Mouse (Mus musculus) heart, embryonic 15.5 days (tissue): ENCODE results near the gene D630023F18Rik. TPM values are rescaled to one million over a fixed set of nuclear protein-coding genes. Genes with fewer than 3 reads are reported as not detected.

Experiments used
- ATAC-seq: fragments of 200-750 bp; cut with Nextera tagmentation; replicated peaks from 2 replicates; pipeline ENCODE4 v1.8.0; 2017; ENCODE audit warnings: low read depth, moderate TSS enrichment; ENCODE audit not compliant: insufficient number of reproducible peaks, insufficient read depth, low FRiP score
- H3K27ac ChIP-seq: fragments of 300-500 bp; sonication (generic); 2 replicates; pipeline ENCODE4 v1.5.1; 2015; ENCODE audit warnings: mild to moderate bottlenecking, inconsistent platforms
- H3K27me3 ChIP-seq: fragments of 300-500 bp; sonication (generic); 2 replicates; pipeline ENCODE4 v1.6.1; 2015; ENCODE audit warnings: inconsistent platforms
- H3K36me3 ChIP-seq: fragments of 300-500 bp; sonication (generic); 2 replicates; pipeline ENCODE4 v1.6.1; 2015; ENCODE audit warnings: mild to moderate bottlenecking, inconsistent platforms
- H3K4me1 ChIP-seq: fragments of 300-500 bp; sonication (generic); replicated peaks from 2 replicates; pipeline ENCODE4 v1.6.1; 2015; ENCODE audit warnings: inconsistent platforms
- H3K4me2 ChIP-seq: fragments of 300-500 bp; sonication (generic); 2 replicates; pipeline ENCODE4 v1.6.1; 2015; ENCODE audit warnings: inconsistent platforms, mild to moderate bottlenecking, moderate library complexity
- H3K4me3 ChIP-seq: fragments of 300-500 bp; sonication (generic); 2 replicates; pipeline ENCODE4 v1.5.1; 2015; ENCODE audit warnings: mild to moderate bottlenecking, inconsistent platforms
- H3K9ac ChIP-seq: fragments of 300-500 bp; sonication (generic); 2 replicates; pipeline ENCODE4 v1.6.1; 2015; ENCODE audit warnings: mild to moderate bottlenecking, inconsistent platforms
- H3K9me3 ChIP-seq: fragments of 300-500 bp; sonication (generic); replicated peaks from 2 replicates; pipeline ENCODE4 v1.6.1; 2016; ENCODE audit warnings: inconsistent platforms
- WGBS: fragments of 180-500 bp; shearing (Covaris S2); methylation state at CpG from one replicate; pipeline ENCODE4 v1.1.7; 2015; ENCODE audit warnings: mixed read lengths; 5-methylcytosine and 5-hydroxymethylcytosine counted together
- polyA plus RNA-seq: library from polyadenylated mRNA; unstranded; fragments of >200 nt; fragmentation: Nextera tagmentation; extraction: Ambion mirVana; gene quantifications from 2 replicates; pipeline ENCODE4 v1.2.1, GENCODE M21; 2015

The D630023F18Rik gene
- polyA plus RNA-seq, 1 experiment from 2014 or later: 0.14 TPM

DNA sequence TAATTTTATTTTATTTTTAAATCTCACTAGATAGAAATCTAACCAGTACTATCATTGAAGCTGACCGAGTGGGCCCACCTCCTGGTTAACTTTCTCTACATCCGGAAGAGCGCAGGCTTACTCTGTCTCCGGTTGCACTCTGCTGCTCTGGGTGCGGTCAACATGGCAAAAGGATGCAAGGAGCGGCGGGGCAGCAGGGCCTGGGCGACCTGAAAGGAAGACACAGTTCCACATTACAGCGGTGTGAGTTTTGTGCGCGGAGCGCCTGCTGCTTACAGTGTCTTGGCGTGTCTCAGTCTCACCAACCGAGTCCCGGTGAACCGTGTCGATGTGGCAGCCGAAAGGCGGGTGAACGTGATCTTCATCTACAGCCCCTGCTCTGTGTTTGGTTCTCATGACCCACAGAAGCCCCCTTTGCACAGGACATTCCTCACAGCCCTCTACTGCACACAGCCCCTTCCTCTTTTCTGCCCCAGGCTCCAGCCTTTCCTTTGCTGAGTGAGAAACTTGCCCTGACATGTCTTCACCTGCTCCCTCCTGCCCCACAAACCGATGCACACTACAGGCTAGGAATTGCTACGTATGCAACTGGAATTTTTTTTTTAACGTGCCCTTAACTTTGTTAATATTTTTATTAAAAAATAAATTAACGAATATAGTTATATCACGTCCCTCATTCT, 13.1 kb downstream of the D630023F18Rik start:
- 67% methylated on average over 25 of the region's 25 CpGs for WGBS
- peaks cover 5% of the 10 kb centered on the region; the same call in 1 of the 2 replicates for H3K4me1 ChIP-seq
- no peak overlapping the region for H3K9ac ChIP-seq
- no peaks in the 10 kb centered on the region for H3K9me3 ChIP-seq
- H3K27me3 ChIP-seq: no peaks in the 10 kb centered on the region
- H3K4me3 ChIP-seq: no peak overlapping the region
- H3K4me2 ChIP-seq: no peak overlapping the region
- H3K36me3 ChIP-seq: no peaks in the 10 kb centered on the region
- no peak for ATAC-seq
- no peak overlapping the region for H3K27ac ChIP-seq

DNA sequence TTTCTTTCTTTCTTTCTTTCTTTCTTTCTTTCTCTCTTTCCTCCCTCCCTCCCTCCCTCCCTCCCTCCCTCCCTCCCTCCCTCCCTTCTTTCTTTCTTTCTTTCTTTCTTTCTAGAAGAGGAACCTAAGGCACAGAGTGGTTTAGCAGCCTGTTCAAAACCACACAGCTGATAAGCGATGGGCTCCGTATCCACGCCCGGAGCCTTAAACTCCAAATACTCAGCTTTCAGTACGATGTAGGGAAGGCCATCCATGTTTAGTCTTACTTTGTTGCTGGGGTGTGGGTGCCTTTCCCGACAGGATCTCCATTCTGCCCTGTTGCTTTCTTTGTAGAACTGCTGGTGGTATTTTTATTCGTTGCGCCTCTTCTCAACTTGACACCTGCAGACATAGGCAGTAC, 13.8 kb downstream of the D630023F18Rik start:
- H3K27me3 ChIP-seq: no peaks in the 10 kb centered on the region
- no peak for ATAC-seq
- H3K9me3 ChIP-seq: no peaks in the 10 kb centered on the region
- H3K4me2 ChIP-seq: no peak overlapping the region
- H3K4me1 ChIP-seq: peaks cover 5% of the 10 kb centered on the region; the same call in 1 of the 2 replicates
- H3K9ac ChIP-seq: no peak overlapping the region
- H3K36me3 ChIP-seq: no peaks in the 10 kb centered on the region
- WGBS: 90% methylated on average over 8 of the region's 8 CpGs
- H3K4me3 ChIP-seq: no peak overlapping the region
- no peak overlapping the region for H3K27ac ChIP-seq

DNA sequence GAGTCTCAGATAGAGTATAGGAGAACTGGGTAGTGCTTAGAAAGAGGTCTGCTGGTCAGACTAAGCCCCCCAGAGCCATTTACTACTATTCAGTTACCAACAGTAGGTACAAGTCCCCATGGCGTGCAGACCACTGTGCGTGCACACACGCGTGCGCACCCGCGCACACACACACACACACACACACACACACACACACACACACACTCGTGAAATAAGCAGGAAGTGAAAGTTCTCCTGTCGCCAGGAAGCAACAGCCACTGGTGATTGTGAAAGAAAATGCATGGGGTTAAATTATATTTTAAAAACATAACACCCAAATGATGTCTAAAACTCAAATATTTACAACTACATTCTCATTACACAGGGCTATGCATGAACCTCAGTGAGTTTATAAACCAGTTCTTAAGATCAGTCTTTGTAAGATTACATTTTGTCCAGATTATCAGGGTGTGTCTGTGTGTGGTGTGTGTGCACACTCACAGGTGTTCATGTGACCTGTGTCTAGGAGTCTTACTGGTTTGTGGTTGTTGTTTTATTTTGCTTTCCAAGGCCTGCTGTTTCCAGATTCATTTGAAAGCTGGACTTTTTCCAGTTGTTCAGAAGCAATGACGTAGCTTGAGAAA, 15.2 kb downstream of the D630023F18Rik start:
- H3K4me3 ChIP-seq: no peak overlapping the region
- no peak overlapping the region for H3K27ac ChIP-seq
- no peak overlapping the region for H3K9ac ChIP-seq
- no peak for ATAC-seq
- no peaks in the 10 kb centered on the region for H3K9me3 ChIP-seq
- no peaks in the 10 kb centered on the region for H3K36me3 ChIP-seq
- H3K27me3 ChIP-seq: no peaks in the 10 kb centered on the region
- no peak overlapping the region for H3K4me2 ChIP-seq
- 0 out of 2 replicates have a peak, but pooled peaks cover 5% of the 10 kb centered on the region for H3K4me1 ChIP-seq
- whole genome bisulfite sequencing: 84% methylated on average over 10 of the region's 10 CpGs

DNA sequence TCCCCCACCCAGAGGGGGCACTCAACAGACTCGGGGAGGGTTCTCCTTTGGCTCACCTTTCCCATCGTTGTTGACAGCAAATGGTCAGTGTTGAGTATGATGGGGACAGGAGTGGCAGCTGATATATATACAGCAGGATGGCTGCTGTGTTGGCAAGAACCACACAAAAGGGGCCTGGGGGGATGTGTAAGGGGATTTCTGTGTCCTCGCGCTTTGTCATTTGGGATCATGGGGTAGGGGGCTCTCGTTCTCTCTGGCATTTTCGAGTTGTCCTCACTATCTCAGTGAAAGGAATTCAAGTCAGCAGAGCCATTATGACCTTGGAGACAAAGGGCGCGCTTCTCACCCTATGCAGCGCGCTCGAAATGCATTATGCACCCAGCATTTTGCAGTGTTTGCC, 19.7 kb downstream of the D630023F18Rik start, which contains the start of gene Cryga:
Gene Cryga (minus strand): TSS at position 101 of the 400 bp plus-strand sequence.
- no peaks in the 10 kb centered on the region for H3K9me3 ChIP-seq
- no peak within 1 kb of the TSS for H3K9ac ChIP-seq
- no peak within 1 kb of the TSS for H3K27ac ChIP-seq
- no peak within 1 kb of the TSS for H3K4me3 ChIP-seq
- H3K27me3 ChIP-seq: no peaks in the 10 kb centered on the region
- ATAC-seq: no peak
- WGBS: 80% methylated on average over 11 of the region's 11 CpGs
- no peak within 1 kb of the TSS for H3K4me2 ChIP-seq
- H3K4me1 ChIP-seq: no peaks in the 10 kb centered on the region
- H3K36me3 ChIP-seq: no peaks in the 10 kb centered on the region

DNA sequence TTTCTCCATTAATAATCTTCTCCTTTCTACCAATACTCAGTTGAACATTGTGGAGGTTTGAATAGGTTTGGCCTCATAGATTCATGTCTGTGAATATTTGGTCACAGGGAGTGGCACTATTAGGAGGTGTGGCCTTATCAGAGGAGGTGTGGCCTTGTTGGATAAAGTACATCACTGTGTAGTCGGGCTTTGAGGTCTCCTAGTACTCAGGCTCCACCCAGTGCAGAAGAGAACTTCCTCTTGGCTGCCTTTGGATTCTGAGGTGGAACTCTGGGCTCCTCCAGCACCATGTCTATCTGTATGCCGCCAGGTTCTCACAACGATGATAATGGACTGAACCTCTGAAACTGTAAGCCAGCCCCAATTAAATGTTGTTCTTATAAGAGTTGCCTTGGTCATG, 26.1 kb downstream of the D630023F18Rik start:
- Histone ChIP-seq H3K27ac (no peak overlapping the region), H3K9me3 (no peaks in the 10 kb centered on the region), H3K4me1 (no peaks in the 10 kb centered on the region), H3K4me3 (no peak overlapping the region), H3K27me3 (no peaks in the 10 kb centered on the region), H3K9ac (no peak overlapping the region), H3K36me3 (no peaks in the 10 kb centered on the region), H3K4me2 (no peak overlapping the region)
- 77% methylated on average over 3 of the region's 3 CpGs for WGBS
- ATAC-seq: no peak

DNA sequence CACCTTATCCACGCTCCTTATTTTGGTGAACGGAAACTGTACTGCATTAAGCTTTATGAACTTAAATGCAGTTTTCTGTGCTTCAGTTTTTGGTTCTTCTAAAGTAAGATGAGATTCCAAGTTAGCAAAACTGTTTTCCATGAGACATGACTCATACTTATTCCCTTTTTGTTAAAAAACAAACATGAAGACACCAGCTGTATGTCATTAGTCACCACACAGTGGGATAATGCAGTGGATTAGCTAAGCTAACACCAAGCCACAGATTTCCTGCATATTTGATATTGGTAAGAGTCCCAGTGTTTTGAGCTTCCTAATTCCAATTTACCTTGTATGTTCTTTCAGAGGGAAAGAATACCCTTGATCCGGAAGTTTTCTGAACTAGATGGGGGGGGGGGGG, 31.4 kb downstream of the D630023F18Rik start:
- H3K27ac ChIP-seq: no peak overlapping the region
- no peaks in the 10 kb centered on the region for H3K36me3 ChIP-seq
- no peak overlapping the region for H3K4me2 ChIP-seq
- H3K27me3 ChIP-seq: no peaks in the 10 kb centered on the region
- no peak overlapping the region for H3K4me3 ChIP-seq
- 89% methylated on average over 3 of the region's 3 CpGs for WGBS
- no peaks in the 10 kb centered on the region for H3K4me1 ChIP-seq
- ATAC-seq: no peak
- no peaks in the 10 kb centered on the region for H3K9me3 ChIP-seq
- H3K9ac ChIP-seq: no peak overlapping the region

DNA sequence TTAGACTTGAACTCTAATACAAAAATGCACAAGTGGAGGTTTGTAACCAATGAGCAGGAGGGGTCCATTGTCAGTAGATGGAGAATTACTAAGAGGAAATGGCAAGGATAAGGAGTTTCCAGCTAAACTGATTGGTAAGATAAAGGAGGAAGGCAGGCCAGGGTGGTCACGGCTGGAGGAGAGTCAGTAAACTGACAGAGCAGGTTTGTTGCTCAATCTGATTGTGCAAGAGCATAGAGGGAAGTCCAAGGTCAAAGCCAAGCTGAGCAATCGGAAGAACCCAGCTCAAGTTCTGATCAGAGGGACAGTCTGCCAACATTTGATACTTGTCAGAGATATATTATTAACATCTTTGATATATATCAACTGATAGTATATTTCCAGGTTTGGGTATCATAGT, 32.6 kb downstream of the D630023F18Rik start:
- no peak overlapping the region for H3K4me3 ChIP-seq
- H3K27me3 ChIP-seq: no peaks in the 10 kb centered on the region
- no peak overlapping the region for H3K9ac ChIP-seq
- no peak for ATAC-seq
- no peak overlapping the region for H3K27ac ChIP-seq
- no peaks in the 10 kb centered on the region for H3K4me1 ChIP-seq
- H3K9me3 ChIP-seq: no peaks in the 10 kb centered on the region
- no peak overlapping the region for H3K4me2 ChIP-seq
- no peaks in the 10 kb centered on the region for H3K36me3 ChIP-seq
- 39% methylated on average over 2 of the region's 2 CpGs for WGBS

DNA sequence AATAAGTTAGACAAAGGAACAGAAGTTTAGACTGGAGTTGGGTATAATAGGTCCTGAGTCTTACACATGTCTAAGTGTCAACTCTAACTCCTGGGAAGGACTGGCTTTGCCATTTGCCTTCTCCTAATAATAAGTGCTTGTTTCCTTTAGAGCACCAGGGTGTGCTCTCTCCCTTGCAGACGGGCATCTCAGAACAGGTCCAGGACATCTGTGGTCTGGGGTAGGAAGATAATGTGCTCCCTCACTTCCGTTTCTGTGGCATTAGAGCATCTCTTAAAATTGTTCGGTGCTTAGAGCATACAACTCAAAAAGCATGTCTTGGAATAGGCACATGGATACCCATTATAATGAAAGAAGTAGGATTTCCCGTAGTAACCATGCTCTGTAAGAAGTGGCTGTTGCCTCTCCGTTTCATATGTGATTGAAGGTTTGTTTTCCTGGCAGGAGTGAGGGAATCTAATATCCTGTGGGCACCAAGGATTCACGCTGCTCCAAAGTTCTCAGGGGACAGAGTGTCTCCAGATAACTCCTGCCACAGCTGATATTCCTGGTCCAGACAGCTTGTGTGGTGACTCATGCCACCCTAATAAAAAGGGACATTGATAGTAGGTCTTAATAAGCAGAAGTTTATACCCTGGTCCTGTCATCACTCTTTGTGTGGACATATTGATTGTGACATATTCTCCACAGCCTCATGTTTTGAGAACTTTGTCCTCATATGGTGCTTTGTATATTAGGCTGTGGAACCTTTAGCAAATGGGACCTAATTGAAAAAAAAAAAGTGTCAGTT, 34.3 kb downstream of the D630023F18Rik start:
- Histone ChIP-seq H3K9ac (no peak overlapping the region), H3K9me3 (no peaks in the 10 kb centered on the region), H3K4me1 (no peaks in the 10 kb centered on the region), H3K36me3 (no peaks in the 10 kb centered on the region), H3K27me3 (no peaks in the 10 kb centered on the region), H3K4me3 (no peak overlapping the region), H3K4me2 (no peak overlapping the region), H3K27ac (no peak overlapping the region)
- ATAC-seq: no peak
- WGBS: 68% methylated on average over 6 of the region's 6 CpGs

DNA sequence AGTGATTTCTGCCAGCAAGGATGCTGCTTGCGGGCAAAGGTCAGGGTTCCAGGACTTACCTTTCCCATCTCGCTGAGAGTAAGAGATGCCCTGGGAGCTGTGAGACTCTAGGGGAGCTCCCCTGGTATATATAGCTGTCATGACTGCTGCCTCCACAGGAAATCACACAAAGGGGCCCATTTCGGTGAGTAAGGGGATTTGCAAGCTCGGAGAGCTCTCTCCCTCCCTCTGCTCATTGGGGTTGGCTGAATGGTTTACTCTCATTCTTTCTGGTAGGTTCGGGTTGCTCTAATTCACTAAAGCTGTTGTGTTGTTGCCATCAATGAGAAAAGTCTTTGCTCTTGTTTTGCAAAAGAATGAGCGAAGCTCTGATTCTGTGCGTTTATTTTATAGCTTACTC, 40.8 kb downstream of the D630023F18Rik start, which contains the start of gene Crygb:
Gene Crygb (minus strand): TSS at position 101 of the 400 bp plus-strand sequence.
- no peak within 1 kb of the TSS for H3K4me3 ChIP-seq
- no peaks in the 10 kb centered on the region for H3K4me1 ChIP-seq
- H3K4me2 ChIP-seq: no peak within 1 kb of the TSS
- 46% methylated on average over 7 of the region's 7 CpGs for WGBS
- ATAC-seq: no peak
- no peak within 1 kb of the TSS for H3K27ac ChIP-seq
- H3K9ac ChIP-seq: no peak within 1 kb of the TSS
- H3K9me3 ChIP-seq: no peaks in the 10 kb centered on the region
- no peaks in the 10 kb centered on the region for H3K27me3 ChIP-seq
- H3K36me3 ChIP-seq: no peaks in the 10 kb centered on the region

DNA sequence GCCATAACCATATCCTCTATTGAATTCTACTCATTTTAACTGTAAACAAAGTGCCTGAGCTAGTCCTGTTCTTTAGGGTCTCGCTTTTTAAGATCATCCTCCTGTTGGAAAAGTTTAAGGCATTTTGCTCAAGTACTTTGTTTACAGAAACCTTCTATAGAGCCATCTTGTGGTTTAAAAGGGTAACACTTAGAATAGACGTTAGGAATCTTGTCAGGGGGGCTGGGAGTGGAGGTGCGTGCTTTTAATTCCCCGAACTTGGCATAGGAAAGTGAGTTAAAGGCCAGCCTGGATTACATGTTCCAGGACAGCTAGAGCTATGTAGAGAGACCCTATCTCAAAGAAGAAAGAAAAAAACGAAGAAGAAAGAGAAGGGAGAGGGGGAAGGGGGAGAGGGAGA, 47.4 kb downstream of the D630023F18Rik start:
- H3K27ac ChIP-seq: no peak overlapping the region
- H3K4me1 ChIP-seq: no peaks in the 10 kb centered on the region
- ATAC-seq: no peak
- no peaks in the 10 kb centered on the region for H3K36me3 ChIP-seq
- H3K9ac ChIP-seq: no peak overlapping the region
- no peaks in the 10 kb centered on the region for H3K9me3 ChIP-seq
- no peaks in the 10 kb centered on the region for H3K27me3 ChIP-seq
- WGBS: 12% methylated on average over 5 of the region's 5 CpGs
- H3K4me2 ChIP-seq: no peak overlapping the region
- no peak overlapping the region for H3K4me3 ChIP-seq

DNA sequence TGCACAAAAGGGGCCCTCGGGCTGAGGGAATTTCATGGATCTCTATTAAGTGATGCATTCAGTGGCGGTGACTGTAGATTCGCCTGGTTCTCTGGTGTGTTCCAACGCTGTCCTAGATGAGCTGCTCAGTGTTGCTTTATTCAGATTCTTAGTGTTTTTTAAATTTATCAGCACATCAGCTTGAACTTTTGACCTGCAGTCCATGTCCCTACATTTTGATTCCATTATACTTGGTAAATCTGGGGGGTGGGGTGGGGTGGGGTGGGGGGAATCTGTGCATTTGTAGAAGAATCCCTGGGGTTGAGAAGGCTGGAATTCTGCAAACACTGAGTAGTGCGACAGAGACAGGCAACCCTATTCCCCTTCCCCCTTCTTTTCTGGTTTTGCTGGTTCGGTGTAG, 49.4 kb downstream of the D630023F18Rik start, which contains the start of gene Crygc:
Gene Crygc (minus strand): TSS at position 101 of the 400 bp plus-strand sequence.
- 66% methylated on average over 6 of the region's 6 CpGs for WGBS

More for the DNA sequence above, 49.4 kb downstream of the D630023F18Rik start, which contains the start of gene Crygc:
- ATAC-seq: no peak
- no peak within 1 kb of the TSS for H3K4me3 ChIP-seq
- no peaks in the 10 kb centered on the region for H3K9me3 ChIP-seq
- no peak within 1 kb of the TSS for H3K9ac ChIP-seq
- no peak within 1 kb of the TSS for H3K27ac ChIP-seq
- H3K4me1 ChIP-seq: no peaks in the 10 kb centered on the region
- H3K27me3 ChIP-seq: no peaks in the 10 kb centered on the region
- no peak within 1 kb of the TSS for H3K4me2 ChIP-seq
- no peaks in the 10 kb centered on the region for H3K36me3 ChIP-seq
